Mouse (Mus musculus) limb, embryonic 15.5 days (tissue): ENCODE measurements around the gene Tpi1. TPM values are rescaled to one million over a fixed set of nuclear protein-coding genes. Genes with fewer than 3 reads are reported as not detected.

Experiments
- ATAC-seq: fragments of 200-750 bp; cut with Nextera tagmentation; 2 replicates; pipeline ENCODE4 v1.8.0; 2017; ENCODE audit warnings: low read depth, moderate TSS enrichment; ENCODE audit not compliant: insufficient number of reproducible peaks, low FRiP score, low TSS enrichment
- H3K27ac ChIP-seq: fragments of 300-500 bp; sonication (generic); 2 replicates; pipeline ENCODE4 v1.5.1; 2015; ENCODE audit warnings: moderate library complexity, mild to moderate bottlenecking, inconsistent platforms
- H3K27me3 ChIP-seq: fragments of 300-500 bp; sonication (generic); 2 replicates; pipeline ENCODE4 v1.6.1; 2015; ENCODE audit warnings: inconsistent platforms
- H3K36me3 ChIP-seq: fragments of 300-500 bp; sonication (generic); 2 replicates; pipeline ENCODE4 v1.6.1; 2015; ENCODE audit warnings: inconsistent platforms
- H3K4me1 ChIP-seq: fragments of 300-500 bp; sonication (generic); 2 replicates; pipeline ENCODE4 v1.6.1; 2015; ENCODE audit warnings: inconsistent platforms
- H3K4me2 ChIP-seq: fragments of 300-500 bp; sonication (generic); 2 replicates; pipeline ENCODE4 v1.6.1; 2015; ENCODE audit warnings: mild to moderate bottlenecking, inconsistent platforms
- H3K4me3 ChIP-seq: fragments of 300-500 bp; sonication (generic); 2 replicates; pipeline ENCODE4 v1.5.1; 2015; ENCODE audit warnings: mild to moderate bottlenecking, inconsistent platforms
- H3K9ac ChIP-seq: fragments of 300-500 bp; sonication (generic); 2 replicates; pipeline ENCODE4 v1.6.1; 2015; ENCODE audit warnings: inconsistent platforms
- H3K9me3 ChIP-seq: fragments of 300-500 bp; sonication (generic); 2 replicates; pipeline ENCODE4 v1.6.1; 2016; ENCODE audit warnings: inconsistent platforms
- WGBS: fragments of 180-500 bp; shearing (Covaris S2); methylation state at CpG from one replicate; pipeline ENCODE4 v1.1.7; 2015; 5-methylcytosine and 5-hydroxymethylcytosine counted together
- polyA plus RNA-seq: library from polyadenylated mRNA; unstranded; fragments of >200 nt; fragmentation: Nextera tagmentation; extraction: Ambion mirVana; gene quantifications from 2 replicates; pipeline ENCODE4 v1.2.1, GENCODE M21; 2015

Tpi1 gene
- polyA plus RNA-seq, 1 experiment from 2014 or later = 940 TPM

GRCm38 (mm10) chr6:124767536-124767919 is 46.6 kb downstream of the Tpi1 start:
- H3K27me3 ChIP-seq = 0 out of 2 replicates have a peak, but pooled peaks cover 10% of the 10 kb centered on the region
- ATAC-seq = no peak
- 0 out of 2 replicates have a peak, but pooled peaks cover 4% of the 10 kb centered on the region for H3K36me3 ChIP-seq
- H3K4me1 ChIP-seq = peaks cover 23% of the 10 kb centered on the region
- H3K27ac ChIP-seq = no peak overlapping the region
- H3K4me3 ChIP-seq = no peak overlapping the region
- no peaks in the 10 kb centered on the region for H3K9me3 ChIP-seq
- H3K9ac ChIP-seq = no peak overlapping the region
- 48% methylated on average over 4 of the region's 4 CpGs for WGBS
- H3K4me2 ChIP-seq = no peak overlapping the region; the same call in 1 of the 2 replicates

- peaks cover 23% of the 10 kb centered on the region for H3K4me1 ChIP-seq
- H3K4me3 ChIP-seq = no peak overlapping the region
- H3K27ac ChIP-seq = no peak overlapping the region
- H3K9me3 ChIP-seq = no peaks in the 10 kb centered on the region
- H3K9ac ChIP-seq = no peak overlapping the region
- H3K4me2 ChIP-seq = no peak overlapping the region
- H3K27me3 ChIP-seq = 0 out of 2 replicates have a peak, but pooled peaks cover 10% of the 10 kb centered on the region
- H3K36me3 ChIP-seq = 0 out of 2 replicates have a peak, but pooled peaks cover 4% of the 10 kb centered on the region
- ATAC-seq = no peak
- WGBS = 85% methylated on average over 7 of the region's 7 CpGs
These were observed 48.1 kb downstream of the Tpi1 start for GRCm38 (mm10) chr6:124765951-124766350.

Other genes with a start within 250 kb of the Tpi1 start
- gene C1rb, start 244.0 kb downstream of the Tpi1 start, polyA plus RNA-seq = not detected in 2 replicates
- gene C1s2, start 178.2 kb downstream of the Tpi1 start, polyA plus RNA-seq = 0.14 TPM in 1 of 2 replicates, not detected in the other
- 46.1 and 55.0 TPM in 2 replicates for gene Lpcat3, start 151.3 kb downstream of the Tpi1 start, polyA plus RNA-seq
- gene Emg1, start 102.1 kb downstream of the Tpi1 start, polyA plus RNA-seq = 164 and 183 TPM in 2 replicates
- 285 and 312 TPM in 2 replicates for gene Phb2, start 102.0 kb downstream of the Tpi1 start, polyA plus RNA-seq
- gene Ptpn6, start 75.6 kb downstream of the Tpi1 start, polyA plus RNA-seq = 17.4 and 17.8 TPM in 2 replicates
- gene Grcc10, start 72.9 kb downstream of the Tpi1 start, polyA plus RNA-seq = 356 and 402 TPM in 2 replicates
- gene Gm45234, start 58.3 kb downstream of the Tpi1 start, polyA plus RNA-seq = 0.10 TPM in 1 of 2 replicates, not detected in the other
- 15.1 and 15.7 TPM in 2 replicates for gene Atn1, start 57.8 kb downstream of the Tpi1 start, polyA plus RNA-seq
- gene Eno2, start 44.6 kb downstream of the Tpi1 start, polyA plus RNA-seq = 7.9 and 9.1 TPM in 2 replicates
- 0.36 and 0.83 TPM in 2 replicates for gene Lrrc23, start 34.6 kb downstream of the Tpi1 start, polyA plus RNA-seq
- gene Spsb2, start 5.6 kb downstream of the Tpi1 start, polyA plus RNA-seq = 14.1 and 15.5 TPM in 2 replicates
- 134 and 136 TPM in 2 replicates for gene Usp5, start 15.2 kb upstream of the Tpi1 start, polyA plus RNA-seq
- gene Cdca3, start 15.3 kb upstream of the Tpi1 start, polyA plus RNA-seq = 124 and 141 TPM in 2 replicates
- 0.96 and 3.2 TPM in 2 replicates for gene Gnb3, start 26.0 kb upstream of the Tpi1 start, polyA plus RNA-seq
- gene P3h3, start 43.5 kb upstream of the Tpi1 start, polyA plus RNA-seq = 43.7 and 62.3 TPM in 2 replicates
- 1.6 and 2.9 TPM in 2 replicates for gene Gpr162, start 49.7 kb upstream of the Tpi1 start, polyA plus RNA-seq
- gene Cd4, start 73.9 kb upstream of the Tpi1 start, polyA plus RNA-seq = 0.24 and 0.31 TPM in 2 replicates
- gene Lag3, start 97.4 kb upstream of the Tpi1 start, polyA plus RNA-seq = 2.3 TPM in 2 replicates
- gene Ptms, start 105.8 kb upstream of the Tpi1 start, polyA plus RNA-seq = 241 and 331 TPM in 2 replicates
- 352 and 365 TPM in 2 replicates for gene Mlf2, start 117.1 kb upstream of the Tpi1 start, polyA plus RNA-seq
- 146 and 160 TPM in 2 replicates for gene Cops7a, start 151.2 kb upstream of the Tpi1 start, polyA plus RNA-seq
- gene Pianp, start 182.4 kb upstream of the Tpi1 start, polyA plus RNA-seq = 20.8 and 21.3 TPM in 2 replicates
- gene Zfp384, start 194.8 kb upstream of the Tpi1 start, polyA plus RNA-seq = 16.9 and 17.9 TPM in 2 replicates
- gene Ing4, start 225.5 kb upstream of the Tpi1 start, polyA plus RNA-seq = 141 and 146 TPM in 2 replicates
- gene Acrbp, start 235.4 kb upstream of the Tpi1 start, polyA plus RNA-seq = 9.9 and 12.4 TPM in 2 replicates